Mouse (Mus musculus): ENCODE measurements around the gene Atf3. TPM values are rescaled to one million over a fixed set of nuclear protein-coding genes. Genes with fewer than 3 reads are reported as not detected.
A peak's percentile ranks its signal among the peaks of the same experiment; 100 is the strongest.

The Atf3 gene
- polyA plus RNA-seq, 1 experiment from 2014 or later: 3.2 TPM

DNA sequence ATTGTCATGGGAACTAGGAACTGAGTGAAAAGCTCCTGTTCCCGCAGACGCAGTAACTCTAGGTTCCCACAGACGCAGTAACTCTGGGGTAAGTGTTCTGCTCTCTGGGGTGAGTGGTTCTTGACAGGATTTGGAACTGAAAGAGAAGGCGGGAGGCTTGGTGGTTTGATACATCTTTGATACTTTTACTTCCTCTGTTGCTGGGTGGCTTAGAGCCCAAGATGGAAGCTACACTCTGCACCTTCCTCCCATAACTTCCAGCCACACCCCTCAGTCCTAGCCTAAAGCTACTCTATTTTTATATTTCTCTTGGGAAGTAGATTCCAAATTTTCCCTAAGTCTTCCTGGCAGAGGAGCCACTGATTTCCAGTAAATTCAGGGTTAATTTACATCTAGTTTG is 79.4 kb downstream of the Atf3 start:
- Histone ChIP-seq H3K4me3 (replicated peaks; ENCODE audit: low read depth, low read length) (no peak overlapping the region), H3K4me1 (replicated peaks; ENCODE audit: insufficient read depth, low read length) (no peaks in the 10 kb centered on the region), H3K36me3 (ENCODE audit: insufficient read depth, low read length) (no peaks in the 10 kb centered on the region), H3K4me2 (ENCODE audit: low read length) (no peak overlapping the region), H3K9me3 (replicated peaks; ENCODE audit: low read length) (no peaks in the 10 kb centered on the region), H3K27me3 (ENCODE audit: insufficient read depth, low read length) (no peaks in the 10 kb centered on the region), H3K27ac (no peak overlapping the region), H3K9ac (ENCODE audit: low read depth, low read length) (no peak overlapping the region)
- 90% methylated on average over 4 of the region's 4 CpGs for WGBS
- TF ChIP-seq CTCF (IDR thresholded peaks at IDR 0.05; ENCODE audit: low read depth): no peak
- ATAC-seq (replicated peaks; ENCODE audit: low FRiP score, low read depth): no peak
- no peak for DNase-seq (ENCODE audit: low spot score)

DNA sequence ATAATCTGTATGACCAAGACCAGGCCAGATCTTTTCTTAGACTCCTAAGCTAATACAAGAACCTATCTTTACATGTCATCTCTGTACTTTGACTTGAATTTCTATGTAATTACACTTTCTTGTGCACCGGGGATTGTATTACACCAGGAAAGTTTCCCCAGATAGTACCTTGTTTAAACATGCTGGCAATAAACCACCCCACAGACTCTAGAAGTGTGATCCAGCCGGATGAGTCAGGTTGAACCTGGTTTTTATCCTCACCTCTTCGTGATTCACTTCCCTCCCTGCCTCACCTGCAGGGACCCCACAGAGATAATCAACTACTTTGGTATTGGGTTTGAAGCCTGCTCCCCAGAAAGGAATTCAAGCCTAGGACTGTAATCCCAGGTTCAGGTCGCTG is 82.4 kb downstream of the Atf3 start:
- ATAC-seq (replicated peaks; ENCODE audit: low FRiP score, low read depth) (no peak), DNase-seq (ENCODE audit: low spot score) (no peak)
- no peak overlapping the region for H3K4me3 ChIP-seq (replicated peaks; ENCODE audit: low read depth, low read length)
- no peaks in the 10 kb centered on the region for H3K36me3 ChIP-seq (ENCODE audit: insufficient read depth, low read length)
- TF ChIP-seq CTCF (IDR thresholded peaks at IDR 0.05; ENCODE audit: low read depth): no peak
- WGBS: 48% methylated on average over 4 of the region's 4 CpGs
- H3K9me3 ChIP-seq (replicated peaks; ENCODE audit: low read length): no peaks in the 10 kb centered on the region
- H3K27me3 ChIP-seq (ENCODE audit: insufficient read depth, low read length): no peaks in the 10 kb centered on the region
- H3K4me1 ChIP-seq (replicated peaks; ENCODE audit: insufficient read depth, low read length): no peaks in the 10 kb centered on the region
- H3K4me2 ChIP-seq (ENCODE audit: low read length): no peak overlapping the region
- H3K27ac ChIP-seq: no peak overlapping the region
- no peak overlapping the region for H3K9ac ChIP-seq (ENCODE audit: low read depth, low read length)

DNA sequence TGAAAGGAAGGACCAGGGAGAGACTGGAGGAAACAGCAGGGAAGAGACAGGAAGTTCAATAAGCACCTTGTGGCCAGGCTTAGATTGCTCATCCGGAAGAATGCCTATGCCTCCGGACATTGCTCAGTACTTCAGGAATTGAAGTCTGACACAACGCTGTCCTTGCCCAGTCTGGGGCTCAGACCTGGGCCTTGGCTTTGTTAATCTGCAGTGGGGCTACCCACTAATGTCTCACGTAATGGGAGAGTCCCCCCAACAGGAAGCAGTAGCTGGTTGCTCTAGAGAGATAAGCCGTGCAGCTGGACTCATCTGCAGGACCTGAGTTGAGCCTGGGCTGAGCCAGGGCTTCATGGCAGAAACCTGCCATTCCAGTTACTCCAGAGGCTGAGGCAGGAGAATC is 84.9 kb downstream of the Atf3 start:
- Histone ChIP-seq H3K4me3 (replicated peaks; ENCODE audit: low read depth, low read length) (no peak overlapping the region), H3K27me3 (ENCODE audit: insufficient read depth, low read length) (no peaks in the 10 kb centered on the region), H3K9ac (ENCODE audit: low read depth, low read length) (no peak overlapping the region), H3K9me3 (replicated peaks; ENCODE audit: low read length) (no peaks in the 10 kb centered on the region), H3K36me3 (ENCODE audit: insufficient read depth, low read length) (no peaks in the 10 kb centered on the region), H3K4me1 (replicated peaks; ENCODE audit: insufficient read depth, low read length) (no peaks in the 10 kb centered on the region), H3K27ac (no peak overlapping the region), H3K4me2 (ENCODE audit: low read length) (no peak overlapping the region)
- WGBS: 51% methylated on average over 5 of the region's 5 CpGs
- no peak for TF ChIP-seq CTCF (IDR thresholded peaks at IDR 0.05; ENCODE audit: low read depth)
- DNase-seq (ENCODE audit: low spot score): peak; percentile 34
- ATAC-seq (replicated peaks; ENCODE audit: low FRiP score, low read depth): no peak

DNA sequence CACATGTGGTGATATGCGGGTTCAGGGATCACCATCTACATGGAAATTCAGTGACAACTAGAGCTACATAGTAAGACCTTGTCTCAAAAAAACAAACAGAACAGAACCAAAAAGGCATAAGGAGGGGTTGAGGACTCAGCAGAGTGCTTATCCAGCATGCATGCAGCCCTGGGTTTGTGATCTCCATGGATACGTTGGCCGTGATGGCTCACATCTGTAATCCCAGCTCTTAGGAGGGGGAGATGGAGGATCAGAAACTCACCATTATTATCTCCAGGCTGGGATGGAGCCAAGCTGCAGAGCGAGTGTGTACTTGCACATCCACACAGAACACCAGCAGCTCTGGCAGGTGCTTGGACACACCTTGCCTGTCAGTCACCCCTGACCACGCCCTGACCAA is 85.6 kb downstream of the Atf3 start:
- peak; percentile 40 for DNase-seq (ENCODE audit: low spot score)
- no peak overlapping the region for H3K4me3 ChIP-seq (replicated peaks; ENCODE audit: low read depth, low read length)
- TF ChIP-seq CTCF (IDR thresholded peaks at IDR 0.05; ENCODE audit: low read depth): no peak
- H3K27ac ChIP-seq: no peak overlapping the region
- no peaks in the 10 kb centered on the region for H3K27me3 ChIP-seq (ENCODE audit: insufficient read depth, low read length)
- 62% methylated on average over 5 of the region's 5 CpGs for WGBS
- no peak overlapping the region for H3K4me2 ChIP-seq (ENCODE audit: low read length)
- H3K4me1 ChIP-seq (replicated peaks; ENCODE audit: insufficient read depth, low read length): no peaks in the 10 kb centered on the region
- H3K9me3 ChIP-seq (replicated peaks; ENCODE audit: low read length): no peaks in the 10 kb centered on the region
- ATAC-seq (replicated peaks; ENCODE audit: low FRiP score, low read depth): no peak
- H3K9ac ChIP-seq (ENCODE audit: low read depth, low read length): no peak overlapping the region
- no peaks in the 10 kb centered on the region for H3K36me3 ChIP-seq (ENCODE audit: insufficient read depth, low read length)

DNA sequence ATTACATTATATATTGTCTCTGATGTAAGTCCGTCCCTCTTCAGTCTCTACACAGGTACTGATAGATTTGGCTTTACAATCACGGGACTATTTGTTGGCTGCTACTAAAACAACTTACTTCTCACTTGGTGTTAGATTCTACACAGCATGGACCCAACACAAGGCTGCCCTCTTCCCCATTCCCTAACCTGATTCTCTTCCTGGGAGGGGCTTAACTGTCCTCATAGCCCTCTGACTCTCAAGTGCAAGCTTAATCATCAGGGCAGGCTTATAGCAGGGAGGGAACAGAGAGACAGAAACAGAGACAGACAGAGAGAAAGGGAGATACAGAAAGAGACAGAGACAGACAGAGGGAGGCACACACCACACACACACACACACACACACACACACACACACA is 86.1 kb downstream of the Atf3 start:
- 89% methylated on average over 2 of the region's 2 CpGs for WGBS
- ATAC-seq (replicated peaks; ENCODE audit: low FRiP score, low read depth): no peak
- Histone ChIP-seq H3K27me3 (ENCODE audit: insufficient read depth, low read length) (no peaks in the 10 kb centered on the region), H3K4me3 (replicated peaks; ENCODE audit: low read depth, low read length) (no peak overlapping the region), H3K9ac (ENCODE audit: low read depth, low read length) (no peak overlapping the region), H3K9me3 (replicated peaks; ENCODE audit: low read length) (no peaks in the 10 kb centered on the region), H3K27ac (no peak overlapping the region), H3K4me1 (replicated peaks; ENCODE audit: insufficient read depth, low read length) (no peaks in the 10 kb centered on the region), H3K4me2 (ENCODE audit: low read length) (no peak overlapping the region), H3K36me3 (ENCODE audit: insufficient read depth, low read length) (no peaks in the 10 kb centered on the region)
- DNase-seq (ENCODE audit: low spot score): no peak
- TF ChIP-seq CTCF (IDR thresholded peaks at IDR 0.05; ENCODE audit: low read depth): no peak

DNA sequence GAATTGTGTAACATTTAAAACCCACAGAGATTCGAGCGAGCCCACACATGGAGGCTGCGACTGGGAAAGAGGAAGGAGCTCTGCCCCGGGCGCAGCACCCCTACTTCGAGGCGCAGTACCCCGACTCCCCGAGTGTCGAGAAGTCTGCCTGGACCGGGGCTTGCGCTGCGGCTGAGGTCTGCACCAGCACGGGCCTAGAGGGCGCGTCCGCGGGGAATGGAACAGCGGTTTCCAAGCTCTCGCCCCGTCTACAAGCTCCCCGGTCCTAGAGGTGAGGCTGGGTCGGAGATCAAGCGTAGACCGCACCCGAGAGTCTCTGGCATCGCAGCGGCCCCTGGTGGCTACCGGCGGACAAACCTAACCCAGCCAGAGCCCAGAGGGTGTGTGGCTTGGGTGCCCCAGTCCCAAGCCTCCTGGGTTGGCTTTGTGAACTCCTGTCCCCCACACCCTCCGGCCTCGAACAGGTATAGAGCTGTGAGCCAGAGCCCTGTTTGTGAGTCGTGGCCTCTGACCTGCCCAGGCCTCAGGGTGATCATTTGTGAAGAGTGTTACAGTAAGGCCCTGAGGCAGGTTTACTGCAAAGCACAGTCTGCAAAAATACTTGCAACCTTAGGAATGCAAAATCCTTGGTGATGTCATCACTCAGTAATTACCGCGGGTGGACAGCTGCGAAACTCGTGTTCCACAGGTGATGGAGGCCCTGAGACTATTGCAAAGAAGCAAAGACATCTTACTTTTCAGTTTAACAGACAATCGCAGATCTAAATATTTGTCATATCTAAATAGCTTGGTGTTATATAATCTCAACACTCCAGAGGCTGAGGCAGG is 91.8 kb downstream of the Atf3 start:
- peak; percentile 65 for ATAC-seq (replicated peaks; ENCODE audit: low FRiP score, low read depth)
- Histone ChIP-seq H3K4me2 (ENCODE audit: low read length) (peak overlapping the region; percentile 52), H3K27ac (no peak overlapping the region), H3K4me3 (replicated peaks; ENCODE audit: low read depth, low read length) (no peak overlapping the region; the same call in 1 of the 2 replicates), H3K4me1 (replicated peaks; ENCODE audit: insufficient read depth, low read length) (no peaks in the 10 kb centered on the region), H3K27me3 (ENCODE audit: insufficient read depth, low read length) (no peaks in the 10 kb centered on the region), H3K9me3 (replicated peaks; ENCODE audit: low read length) (no peaks in the 10 kb centered on the region), H3K36me3 (ENCODE audit: insufficient read depth, low read length) (no peaks in the 10 kb centered on the region), H3K9ac (ENCODE audit: low read depth, low read length) (0 out of 2 replicates have a peak overlapping the region, but pooled peaks have one; percentile 6)
- TF ChIP-seq CTCF (IDR thresholded peaks at IDR 0.05; ENCODE audit: low read depth): peak; percentile 86
- 17% methylated on average over 38 of the region's 38 CpGs for WGBS
- DNase-seq (ENCODE audit: low spot score): peak; percentile 71

Measured in kidney, postnatal 0 days (tissue).